9 mouse cellular contexts compared by ENCODE assay signal in genomic region chr1:75315456-75316365, GRCm38 (mm10). TPM values are rescaled to one million over a fixed set of nuclear protein-coding genes. Genes with fewer than 3 reads are reported as not detected.
DNase-seq lines count a peak whose midpoint lies in the region; ATAC-seq and TF ChIP-seq lines count a peak whose summit lies in the region.
"Had no signal": no experiment of that assay in that cellular context is flagged by ENCODE, and none has a peak within 500 bp of the region (broad histone marks: within the 10 kb centered on the region; RNA-seq: fewer than 3 reads in every experiment).

No protein-coding gene starts in this region.

- H3K4me2 ChIP-seq in forebrain, embryonic 15.5 days (replicated peaks), result peak overlapping the region; percentile 83
- peak overlapping the region; percentile 92 for H3K4me2 ChIP-seq in liver, embryonic 12.5 days

- peak overlapping the region; percentile 97 for H3K4me3 ChIP-seq in gastrocnemius, adult 2 months
- peak overlapping the region; percentile 95 for H3K4me3 ChIP-seq in E14TG2a.4 (replicated peaks; ENCODE audit: low read length)
- peak overlapping the region; percentile 92 for H3K4me3 ChIP-seq in forebrain, embryonic 15.5 days
- peak overlapping the region; percentile 79 for H3K4me3 ChIP-seq in liver, embryonic 12.5 days

- H3K36me3 ChIP-seq in E14TG2a.4 (ENCODE audit: insufficient read depth, low read length), result peaks cover 50% of the 10 kb centered on the region
- H3K36me3 ChIP-seq in forebrain, embryonic 15.5 days, result peaks cover 37% of the 10 kb centered on the region
- H3K36me3 ChIP-seq in liver, embryonic 12.5 days, result peaks cover 47% of the 10 kb centered on the region

- no peak for DNase-seq in gastrocnemius, adult 2 months
- no peak for DNase-seq in gastrocnemius, postnatal 14 days
- peak; percentile 8 for DNase-seq in thymus, postnatal 0 days (ENCODE audit: low spot score)
- DNase-seq in c-Kit-positive CD71-positive TER-119-positive erythroid progenitor cells, embryonic 14.5 days (ENCODE audit: low spot score), result no peak
- DNase-seq in layer of hippocampus, adult 11-12 months (ENCODE audit: low spot score), result no peak

- intact Hi-C loops in gastrocnemius, adult 2 months (cut with DNase I), result loop anchor here (5.0 to 10.0 kb wide), 3 partner anchors 63 to 921 kb away; partner anchors contain the start of genes Bcs1l, Ctdsp1 and Zfp142
- intact Hi-C loops in gastrocnemius, postnatal 14 days (cut with DNase I; ENCODE audit: low total_unique reads), result no loop called here

- no peak for ATAC-seq in forebrain, embryonic 15.5 days (replicated peaks)
- no peak for ATAC-seq in liver, embryonic 12.5 days

- peaks cover 29% of the 10 kb centered on the region for H3K4me1 ChIP-seq in E14TG2a.4 (replicated peaks; ENCODE audit: low read depth, low read length)
- H3K4me1 ChIP-seq in forebrain, embryonic 15.5 days, result peaks cover 14% of the 10 kb centered on the region
- H3K4me1 ChIP-seq in liver, embryonic 12.5 days, result peaks cover 35% of the 10 kb centered on the region

- H3K9me3 ChIP-seq in E14TG2a.4 (ENCODE audit: low read length), result no peaks in the 10 kb centered on the region
- H3K9me3 ChIP-seq in forebrain, embryonic 15.5 days, result no peaks in the 10 kb centered on the region
- H3K9me3 ChIP-seq in liver, embryonic 12.5 days (replicated peaks), result no peaks in the 10 kb centered on the region

- no peaks in the 10 kb centered on the region for H3K27me3 ChIP-seq in E14TG2a.4 (ENCODE audit: insufficient read depth, low read length)
- H3K27me3 ChIP-seq in forebrain, embryonic 15.5 days, result no peaks in the 10 kb centered on the region
- H3K27me3 ChIP-seq in liver, embryonic 12.5 days (replicated peaks), result no peaks in the 10 kb centered on the region

- 86% methylated on average over 29 of the region's 29 CpGs for WGBS in forebrain, embryonic 15.5 days
- 82% methylated on average over 29 of the region's 29 CpGs for WGBS in liver, embryonic 12.5 days (ENCODE audit: insufficient replicate concordance)

- H3K27ac ChIP-seq in gastrocnemius, adult 2 months, result peak overlapping the region; percentile 100
- H3K27ac ChIP-seq in forebrain, embryonic 15.5 days (replicated peaks), result peak overlapping the region; percentile 88; the same call in 1 of the 2 replicates
- peak overlapping the region; percentile 94; the same call in 1 of the 2 replicates for H3K27ac ChIP-seq in liver, embryonic 12.5 days

- TF ChIP-seq CTCF in gastrocnemius, adult 2 months (IDR thresholded peaks at IDR 0.05), result no peak
- TF ChIP-seq CTCF in E14TG2a.4 (conservative IDR thresholded peaks at IDR 0.05; ENCODE audit: low read length), result no peak

- peak overlapping the region; percentile 71 for H3K9ac ChIP-seq in forebrain, embryonic 15.5 days (replicated peaks)
- H3K9ac ChIP-seq in liver, embryonic 12.5 days, result peak overlapping the region; percentile 82

RNA-seq across cellular contexts. Expression of gene Dnpep, which starts 2.1 kb away (rescaled TPM):
- total RNA-seq in gastrocnemius, adult 2 months (2021), result 10 to 100 TPM; 40.9 to 49.6 TPM
- 10 to 100 TPM; 52.7 to 54.6 TPM for total RNA-seq in gastrocnemius, postnatal 14 days (2021)
- 162 and 163 TPM in 2 replicates for polyA plus RNA-seq in forebrain, embryonic 15.5 days (2015; fragmentation: Nextera tagmentation; extraction: Ambion mirVana)
- 66.3 and 67.4 TPM in 2 replicates for polyA plus RNA-seq in liver, embryonic 12.5 days (2016; fragmentation: Nextera tagmentation; extraction: Ambion mirVana)
- polyA plus RNA-seq in thymus, postnatal 0 days (2015; fragmentation: Nextera tagmentation; extraction: Ambion mirVana), result 84.3 and 87.0 TPM in 2 replicates

RNA-seq across cellular contexts. Expression of gene Resp18, which starts 37.5 kb away (rescaled TPM):
- not detected for total RNA-seq in gastrocnemius, adult 2 months (2021)
- total RNA-seq in gastrocnemius, postnatal 14 days (2021), result not detected
- polyA plus RNA-seq in forebrain, embryonic 15.5 days (2015; fragmentation: Nextera tagmentation; extraction: Ambion mirVana), result 38.6 and 51.0 TPM in 2 replicates
- 0.32 TPM in 1 of 2 replicates, not detected in the other for polyA plus RNA-seq in liver, embryonic 12.5 days (2016; fragmentation: Nextera tagmentation; extraction: Ambion mirVana)
- 1.5 and 1.7 TPM in 2 replicates for polyA plus RNA-seq in thymus, postnatal 0 days (2015; fragmentation: Nextera tagmentation; extraction: Ambion mirVana)
- total RNA-seq: hematopoietic stem cell, adult 5-6 weeks had no signal

RNA-seq across cellular contexts. Expression of gene Des, which starts 44.4 kb away (rescaled TPM):
- 1,000 to 10,000 TPM; 2,035 to 2,198 TPM for total RNA-seq in gastrocnemius, adult 2 months (2021)
- total RNA-seq in gastrocnemius, postnatal 14 days (2021), result 1,000 to 10,000 TPM; 1,553 to 1,562 TPM
- 1.0 and 1.2 TPM in 2 replicates for polyA plus RNA-seq in forebrain, embryonic 15.5 days (2015; fragmentation: Nextera tagmentation; extraction: Ambion mirVana)
- 6.9 and 7.4 TPM in 2 replicates for polyA plus RNA-seq in liver, embryonic 12.5 days (2016; fragmentation: Nextera tagmentation; extraction: Ambion mirVana)
- polyA plus RNA-seq in thymus, postnatal 0 days (2015; fragmentation: Nextera tagmentation; extraction: Ambion mirVana), result 6.0 and 7.4 TPM in 2 replicates
- total RNA-seq: hematopoietic stem cell, adult 5-6 weeks had no signal

RNA-seq across cellular contexts. Expression of gene Ptprn, which starts 51.4 kb away (rescaled TPM):
- total RNA-seq in gastrocnemius, adult 2 months (2021), result not detected
- under 1 TPM; 0.08 to 0.13 TPM for total RNA-seq in gastrocnemius, postnatal 14 days (2021)
- 6.9 and 8.7 TPM in 2 replicates for polyA plus RNA-seq in forebrain, embryonic 15.5 days (2015; fragmentation: Nextera tagmentation; extraction: Ambion mirVana)
- polyA plus RNA-seq in liver, embryonic 12.5 days (2016; fragmentation: Nextera tagmentation; extraction: Ambion mirVana), result 0.79 and 0.82 TPM in 2 replicates
- polyA plus RNA-seq in thymus, postnatal 0 days (2015; fragmentation: Nextera tagmentation; extraction: Ambion mirVana), result 0.98 and 1.1 TPM in 2 replicates
- total RNA-seq: hematopoietic stem cell, adult 5-6 weeks had no signal

RNA-seq across cellular contexts. Expression of gene Speg, which starts 59.4 kb away (rescaled TPM):
- total RNA-seq in gastrocnemius, adult 2 months (2021), result 100 to 1,000 TPM; 268 to 311 TPM
- 100 to 1,000 TPM; 167 to 173 TPM for total RNA-seq in gastrocnemius, postnatal 14 days (2021)
- polyA plus RNA-seq in forebrain, embryonic 15.5 days (2015; fragmentation: Nextera tagmentation; extraction: Ambion mirVana), result 9.9 and 11.4 TPM in 2 replicates
- polyA plus RNA-seq in liver, embryonic 12.5 days (2016; fragmentation: Nextera tagmentation; extraction: Ambion mirVana), result 11.4 and 14.3 TPM in 2 replicates
- polyA plus RNA-seq in thymus, postnatal 0 days (2015; fragmentation: Nextera tagmentation; extraction: Ambion mirVana), result 1.6 and 1.8 TPM in 2 replicates

Comparison
In these comparisons a context has a peak if more than half of its experiments do, and no peak if none do; other contexts are left out.
1. RNA of gene Resp18, which starts 37.5 kb away (polyA plus RNA-seq): 38.6 to 51.0 TPM in forebrain, embryonic 15.5 days; 1.5 to 1.7 TPM in thymus, postnatal 0 days and 0.32 TPM in liver, embryonic 12.5 days; every median in the first group is over 10 times any median in the second.
2. Peak in every context shown above with its lines, with median percentiles within 50 percentile points of each other: H3K27ac ChIP-seq and H3K4me3 ChIP-seq.